Mouse (Mus musculus): ENCODE measurements around the gene Patz1. TPM values are rescaled to one million over a fixed set of nuclear protein-coding genes. Genes with fewer than 3 reads are reported as not detected.

Gene Patz1
- polyA plus RNA-seq, 1 experiment from 2014 or later, result 11.5 TPM

- Histone ChIP-seq H3K4me3 (replicated peaks) (peak overlapping the region; percentile 49), H3K36me3 (replicated peaks) (no peaks in the 10 kb centered on the region), H3K9ac (no peak overlapping the region), H3K4me2 (peak overlapping the region; percentile 78), H3K27ac (replicated peaks) (no peak overlapping the region), H3K4me1 (replicated peaks) (peaks cover 43% of the 10 kb centered on the region), H3K9me3 (replicated peaks) (no peaks in the 10 kb centered on the region), H3K27me3 (peaks cover 46% of the 10 kb centered on the region)
- 5% methylated on average over 14 of the region's 14 CpGs for WGBS (ENCODE audit: insufficient replicate concordance)
- no peak for ATAC-seq (ENCODE audit: insufficient read depth)
These were observed 42.5 kb downstream of the Patz1 start for GRCm38 (mm10) chr11:3330991-3331750.

GRCm38 (mm10) chr11:3331756-3332642 lies 43.3 kb downstream of the Patz1 start:
- ATAC-seq (ENCODE audit: insufficient read depth), result peak; percentile 96
- no peaks in the 10 kb centered on the region for H3K36me3 ChIP-seq (replicated peaks)
- peaks cover 43% of the 10 kb centered on the region for H3K4me1 ChIP-seq (replicated peaks)
- H3K9me3 ChIP-seq (replicated peaks), result no peaks in the 10 kb centered on the region
- WGBS (ENCODE audit: insufficient replicate concordance), result under 1% methylated on average over 75 of the region's 75 CpGs
- peak overlapping the region; percentile 78 for H3K4me2 ChIP-seq
- H3K27ac ChIP-seq (replicated peaks), result no peak overlapping the region
- peak overlapping the region; percentile 49 for H3K4me3 ChIP-seq (replicated peaks)
- H3K9ac ChIP-seq, result no peak overlapping the region
- peaks cover 46% of the 10 kb centered on the region for H3K27me3 ChIP-seq

- Histone ChIP-seq H3K4me2 (no peak overlapping the region), H3K36me3 (replicated peaks) (no peaks in the 10 kb centered on the region), H3K9ac (no peak overlapping the region), H3K9me3 (replicated peaks) (no peaks in the 10 kb centered on the region), H3K27ac (replicated peaks) (no peak overlapping the region), H3K27me3 (peaks cover 46% of the 10 kb centered on the region), H3K4me3 (replicated peaks) (no peak overlapping the region), H3K4me1 (replicated peaks) (peaks cover 43% of the 10 kb centered on the region)
- 71% methylated on average over 11 of the region's 11 CpGs for WGBS (ENCODE audit: insufficient replicate concordance)
- ATAC-seq (ENCODE audit: insufficient read depth), result no peak
These were observed 44.5 kb downstream of the Patz1 start for GRCm38 (mm10) chr11:3333111-3333695.

- Histone ChIP-seq H3K4me1 (replicated peaks) (peaks cover 43% of the 10 kb centered on the region), H3K36me3 (replicated peaks) (no peaks in the 10 kb centered on the region), H3K27ac (replicated peaks) (no peak overlapping the region), H3K9ac (no peak overlapping the region), H3K27me3 (peaks cover 46% of the 10 kb centered on the region), H3K9me3 (replicated peaks) (no peaks in the 10 kb centered on the region), H3K4me2 (no peak overlapping the region), H3K4me3 (replicated peaks) (no peak overlapping the region)
- no peak for ATAC-seq (ENCODE audit: insufficient read depth)
- 67% methylated on average over 11 of the region's 11 CpGs for WGBS (ENCODE audit: insufficient replicate concordance)
These were observed 45.6 kb downstream of the Patz1 start for GRCm38 (mm10) chr11:3334141-3334710.

- peaks cover 43% of the 10 kb centered on the region for H3K4me1 ChIP-seq (replicated peaks)
- no peaks in the 10 kb centered on the region for H3K36me3 ChIP-seq (replicated peaks)
- ATAC-seq (ENCODE audit: insufficient read depth), result no peak
- peaks cover 46% of the 10 kb centered on the region for H3K27me3 ChIP-seq
- WGBS (ENCODE audit: insufficient replicate concordance), result 23% methylated on average over 9 of the region's 9 CpGs
- H3K9ac ChIP-seq, result no peak overlapping the region
- H3K27ac ChIP-seq (replicated peaks), result no peak overlapping the region
- H3K9me3 ChIP-seq (replicated peaks), result no peaks in the 10 kb centered on the region
- no peak overlapping the region for H3K4me2 ChIP-seq
- H3K4me3 ChIP-seq (replicated peaks), result no peak overlapping the region
These were observed 46.1 kb downstream of the Patz1 start for GRCm38 (mm10) chr11:3334711-3335316.

GRCm38 (mm10) chr11:3335651-3336216 lies 47.1 kb downstream of the Patz1 start:
- H3K4me3 ChIP-seq (replicated peaks), result no peak overlapping the region
- H3K36me3 ChIP-seq (replicated peaks), result no peaks in the 10 kb centered on the region
- no peak overlapping the region; the same call in 1 of the 2 replicates for H3K4me2 ChIP-seq
- no peaks in the 10 kb centered on the region for H3K9me3 ChIP-seq (replicated peaks)
- WGBS (ENCODE audit: insufficient replicate concordance), result 9% methylated on average over 11 of the region's 11 CpGs
- H3K4me1 ChIP-seq (replicated peaks), result peaks cover 39% of the 10 kb centered on the region
- no peak for ATAC-seq (ENCODE audit: insufficient read depth)
- peaks cover 41% of the 10 kb centered on the region for H3K27me3 ChIP-seq
- no peak overlapping the region for H3K27ac ChIP-seq (replicated peaks)
- no peak overlapping the region for H3K9ac ChIP-seq

- H3K27me3 ChIP-seq, result peaks cover 32% of the 10 kb centered on the region
These were observed 47.9 kb downstream of the Patz1 start for GRCm38 (mm10) chr11:3336602-3337001.

GRCm38 (mm10) chr11:3337173-3337955 lies 48.7 kb downstream of the Patz1 start:
- ATAC-seq (ENCODE audit: insufficient read depth), result no peak
- no peak overlapping the region for H3K9ac ChIP-seq

More at GRCm38 (mm10) chr11:3336602-3337001, 47.9 kb downstream of the Patz1 start:
- H3K9ac ChIP-seq, result no peak overlapping the region
- no peaks in the 10 kb centered on the region for H3K9me3 ChIP-seq (replicated peaks)
- no peak overlapping the region for H3K4me2 ChIP-seq
- no peak overlapping the region for H3K4me3 ChIP-seq (replicated peaks)
- peaks cover 30% of the 10 kb centered on the region for H3K4me1 ChIP-seq (replicated peaks)
- 61% methylated on average over 3 of the region's 3 CpGs for WGBS (ENCODE audit: insufficient replicate concordance)
- H3K27ac ChIP-seq (replicated peaks), result no peak overlapping the region
- no peak for ATAC-seq (ENCODE audit: insufficient read depth)
- no peaks in the 10 kb centered on the region for H3K36me3 ChIP-seq (replicated peaks)

GRCm38 (mm10) chr11:3337961-3338360 lies 49.3 kb downstream of the Patz1 start:
- Histone ChIP-seq H3K4me3 (replicated peaks) (no peak overlapping the region), H3K9ac (no peak overlapping the region), H3K27ac (replicated peaks) (no peak overlapping the region), H3K36me3 (replicated peaks) (no peaks in the 10 kb centered on the region), H3K4me2 (no peak overlapping the region), H3K27me3 (peaks cover 18% of the 10 kb centered on the region), H3K4me1 (replicated peaks) (peaks cover 16% of the 10 kb centered on the region), H3K9me3 (replicated peaks) (no peaks in the 10 kb centered on the region)
- ATAC-seq (ENCODE audit: insufficient read depth), result no peak
- WGBS (ENCODE audit: insufficient replicate concordance), result 53% methylated on average over 5 of the region's 5 CpGs

More at GRCm38 (mm10) chr11:3337173-3337955, 48.7 kb downstream of the Patz1 start:
- Histone ChIP-seq H3K36me3 (replicated peaks) (no peaks in the 10 kb centered on the region), H3K27ac (replicated peaks) (no peak overlapping the region), H3K4me3 (replicated peaks) (no peak overlapping the region), H3K4me2 (no peak overlapping the region), H3K4me1 (replicated peaks) (peaks cover 22% of the 10 kb centered on the region), H3K9me3 (replicated peaks) (no peaks in the 10 kb centered on the region), H3K27me3 (peaks cover 24% of the 10 kb centered on the region)
- WGBS (ENCODE audit: insufficient replicate concordance), result 49% methylated on average over 12 of the region's 12 CpGs

- Histone ChIP-seq H3K9me3 (replicated peaks) (no peaks in the 10 kb centered on the region), H3K4me2 (no peak overlapping the region), H3K36me3 (replicated peaks) (peaks cover 5% of the 10 kb centered on the region; the same call in 1 of the 2 replicates), H3K27me3 (no peaks in the 10 kb centered on the region), H3K4me1 (replicated peaks) (no peaks in the 10 kb centered on the region; the same call in 1 of the 2 replicates), H3K9ac (no peak overlapping the region), H3K4me3 (replicated peaks) (no peak overlapping the region), H3K27ac (replicated peaks) (no peak overlapping the region)
- 61% methylated on average over 5 of the region's 5 CpGs for WGBS (ENCODE audit: insufficient replicate concordance)
- ATAC-seq (ENCODE audit: insufficient read depth), result no peak
These were observed 52.8 kb downstream of the Patz1 start for GRCm38 (mm10) chr11:3341476-3341875.
